Mouse (Mus musculus) gastrocnemius, postnatal 14 days (tissue): ENCODE data around the gene 2310039H08Rik. TPM values are rescaled to one million over a fixed set of nuclear protein-coding genes. Genes with fewer than 3 reads are reported as not detected.

Experiments
- DNase-seq: peaks from one replicate; pipeline ENCODE4 v3.0.0; 2021; ENCODE audit warnings: mixed read lengths
- intact Hi-C: fragments of 180-260 bp; cut with DNase I; formaldehyde crosslinking; loops from one replicate; pipeline ENCODE4 v1.15.1; 2025; ENCODE audit warnings: low total_unique reads
- total RNA-seq, 2 experiments: library from RNA; stranded (reverse); gene quantifications; 2 replicates each; pipeline ENCODE4 v1.2.3; 2021

The 2310039H08Rik gene
- total RNA-seq, 2 experiments from 2014 or later = 37.8 to 40.2 TPM

GRCm38 (mm10) chr17:46792963-46793362 lies 20.5 kb downstream of the 2310039H08Rik start:
- no peak for DNase-seq
- intact Hi-C loops = no loop called here

- intact Hi-C loops = no loop called here
- no peak for DNase-seq
These were observed 24.3 kb downstream of the 2310039H08Rik start for GRCm38 (mm10) chr17:46796743-46797142.

- intact Hi-C loops = no loop called here
- no peak for DNase-seq
These were observed 25.0 kb downstream of the 2310039H08Rik start for GRCm38 (mm10) chr17:46797386-46797785.

GRCm38 (mm10) chr17:46799680-46800079 lies 27.2 kb downstream of the 2310039H08Rik start:
- DNase-seq = no peak
- intact Hi-C loops = no loop called here

GRCm38 (mm10) chr17:46801761-46802160 lies 29.3 kb downstream of the 2310039H08Rik start:
- intact Hi-C loops = no loop called here

GRCm38 (mm10) chr17:46808376-46808775 lies 35.9 kb downstream of the 2310039H08Rik start:
- intact Hi-C loops = no loop called here
- DNase-seq = no peak

More at GRCm38 (mm10) chr17:46801761-46802160, 29.3 kb downstream of the 2310039H08Rik start:
- DNase-seq = no peak

GRCm38 (mm10) chr17:46809131-46809830 lies 36.8 kb downstream of the 2310039H08Rik start:
- no peak for DNase-seq
- intact Hi-C loops = no loop called here

- no peak for DNase-seq
- intact Hi-C loops = no loop called here
These were observed 38.2 kb downstream of the 2310039H08Rik start for GRCm38 (mm10) chr17:46810672-46811071.

GRCm38 (mm10) chr17:46812442-46812841 lies 40.0 kb downstream of the 2310039H08Rik start:
- DNase-seq = no peak
- intact Hi-C loops = no loop called here

GRCm38 (mm10) chr17:46813637-46814036 lies 41.2 kb downstream of the 2310039H08Rik start:
- DNase-seq = no peak
- intact Hi-C loops = no loop called here

- DNase-seq = no peak
- intact Hi-C loops = no loop called here
These were observed 42.1 kb downstream of the 2310039H08Rik start for GRCm38 (mm10) chr17:46814497-46814896.

- intact Hi-C loops = no loop called here
- no peak for DNase-seq
These were observed 43.9 kb downstream of the 2310039H08Rik start for GRCm38 (mm10) chr17:46816306-46816705.

GRCm38 (mm10) chr17:46817734-46818158 lies 45.3 kb downstream of the 2310039H08Rik start:
- intact Hi-C loops = no loop called here
- no peak for DNase-seq

- DNase-seq = no peak
- intact Hi-C loops = no loop called here
These were observed 48.2 kb downstream of the 2310039H08Rik start for GRCm38 (mm10) chr17:46820628-46821027.

Other genes starting within 250 kb of the 2310039H08Rik start
- 10 to 100 TPM in 1 of 2 experiments, 1 to 10 TPM in 1; 9.5 to 11.9 TPM for gene Cul9, start 226.2 kb upstream of the 2310039H08Rik start, total RNA-seq
- gene Srf, start 216.5 kb upstream of the 2310039H08Rik start, total RNA-seq = 10 to 100 TPM; 48.7 to 66.2 TPM
- gene Ptk7, start 143.1 kb upstream of the 2310039H08Rik start, total RNA-seq = 1 to 10 TPM; 5.8 to 7.2 TPM
- gene Klc4, start 126.6 kb upstream of the 2310039H08Rik start, total RNA-seq = 10 to 100 TPM; 13.7 to 14.9 TPM
- gene Mrpl2, start 126.4 kb upstream of the 2310039H08Rik start, total RNA-seq = 100 to 1,000 TPM; 102 to 107 TPM
- gene Cul7, start 122.3 kb upstream of the 2310039H08Rik start, total RNA-seq = 10 to 100 TPM; 20.1 to 25.5 TPM
- gene Rrp36, start 98.3 kb upstream of the 2310039H08Rik start, total RNA-seq = 10 to 100 TPM in 1 of 2 experiments, 1 to 10 TPM in 1; 9.5 to 11.8 TPM
- 10 to 100 TPM; 46.2 to 57.6 TPM for gene Mea1, start 93.8 kb upstream of the 2310039H08Rik start, total RNA-seq
- gene Klhdc3, start 91.7 kb upstream of the 2310039H08Rik start, total RNA-seq = 100 to 1,000 TPM; 150 to 154 TPM
- 10 to 100 TPM; 26.9 to 29.1 TPM for gene Ppp2r5d, start 67.5 kb upstream of the 2310039H08Rik start, total RNA-seq
- 10 to 100 TPM; 10.1 to 11.2 TPM for gene Pex6, start 61.2 kb upstream of the 2310039H08Rik start, total RNA-seq
- gene Gnmt, start 43.5 kb upstream of the 2310039H08Rik start, total RNA-seq = under 1 TPM; 0.41 to 0.75 TPM
- gene Cnpy3, start 20.4 kb upstream of the 2310039H08Rik start, total RNA-seq = 10 to 100 TPM; 11.3 to 16.5 TPM
- gene Ptcra, start 8.9 kb upstream of the 2310039H08Rik start, total RNA-seq = not detected
- gene Rpl7l1, start 10.0 kb downstream of the 2310039H08Rik start, total RNA-seq = 10 to 100 TPM; 54.3 to 57.3 TPM
- gene Bicral, start 85.8 kb downstream of the 2310039H08Rik start, total RNA-seq = 10 to 100 TPM in 1 of 2 experiments, 1 to 10 TPM in 1; 9.4 to 10.5 TPM
- 10 to 100 TPM; 12.9 to 14.5 TPM for gene Tbcc, start 118.0 kb downstream of the 2310039H08Rik start, total RNA-seq
- not detected for gene Prph2, start 137.8 kb downstream of the 2310039H08Rik start, total RNA-seq
- gene Ubr2, start 237.9 kb downstream of the 2310039H08Rik start, total RNA-seq = 10 to 100 TPM; 30.9 to 42.1 TPM